ENCODE assay signal across 8 mouse cellular contexts in genomic region chr1:172412204-172412603, GRCm38 (mm10). TPM values are rescaled to one million over a fixed set of nuclear protein-coding genes. Genes with fewer than 3 reads are reported as not detected.
DNase-seq lines count a peak whose midpoint lies in the region; ATAC-seq and TF ChIP-seq lines count a peak whose summit lies in the region.

No protein-coding gene starts in this region.

- peaks cover 4% of the 10 kb centered on the region; the same call in 1 of the 2 replicates for H3K27me3 ChIP-seq in forebrain, embryonic 13.5 days
- no peaks in the 10 kb centered on the region for H3K27me3 ChIP-seq in lung, embryonic 14.5 days (ENCODE audit: insufficient read depth, low read length)
- no peaks in the 10 kb centered on the region for H3K27me3 ChIP-seq in thymus, adult 2 months (ENCODE audit: control insufficient read depth, insufficient read depth, low read length)

- no peak overlapping the region for H3K9ac ChIP-seq in forebrain, embryonic 13.5 days
- H3K9ac ChIP-seq in lung, embryonic 14.5 days: no peak overlapping the region

- no peak overlapping the region for H3K4me2 ChIP-seq in forebrain, embryonic 13.5 days
- H3K4me2 ChIP-seq in lung, embryonic 14.5 days: no peak overlapping the region

- 0 out of 2 replicates have a peak, but pooled peaks cover 2% of the 10 kb centered on the region for H3K4me1 ChIP-seq in forebrain, embryonic 13.5 days
- H3K4me1 ChIP-seq in lung, embryonic 14.5 days (ENCODE audit: insufficient read depth): no peaks in the 10 kb centered on the region
- no peaks in the 10 kb centered on the region for H3K4me1 ChIP-seq in thymus, adult 2 months (replicated peaks; ENCODE audit: control insufficient read depth, insufficient read depth, low read length)

- intact Hi-C loops in heart, postnatal 14 days (cut with DNase I): loop anchor here (1.0 kb wide), 1 partner anchor 78 kb away; no protein-coding TSS in a partner anchor

- H3K4me3 ChIP-seq in forebrain, embryonic 13.5 days: no peak overlapping the region
- H3K4me3 ChIP-seq in lung, embryonic 14.5 days (ENCODE audit: low read depth, low read length): no peak overlapping the region
- no peak overlapping the region for H3K4me3 ChIP-seq in thymus, adult 2 months (ENCODE audit: control insufficient read depth, insufficient read depth, low read length)

- no peaks in the 10 kb centered on the region for H3K9me3 ChIP-seq in forebrain, embryonic 13.5 days (replicated peaks)
- H3K9me3 ChIP-seq in lung, embryonic 14.5 days (ENCODE audit: low read depth, low read length): no peaks in the 10 kb centered on the region

- 2% methylated on average over 5 of the region's 5 CpGs for WGBS in forebrain, embryonic 13.5 days
- WGBS in lung, embryonic 14.5 days: 0% methylated on average over 5 of the region's 5 CpGs
- 3% methylated on average over 5 of the region's 5 CpGs for WGBS in thymus, adult 2 months

- peak; percentile 97 for TF ChIP-seq CTCF in lung, embryonic 14.5 days (IDR thresholded peaks at IDR 0.05; ENCODE audit: low read depth)
- TF ChIP-seq CTCF in thymus, adult 2 months (IDR thresholded peaks at IDR 0.05; ENCODE audit: borderline replicate concordance, control insufficient read depth, extremely low read depth, insufficient read depth, low read length, poor library complexity): peak; percentile 86

- no peak for TF ChIP-seq POLR2A in thymus, adult 2 months (IDR thresholded peaks at IDR 0.05; ENCODE audit: control insufficient read depth, extremely low read depth, insufficient read depth, low read length, poor library complexity)

- no peak overlapping the region for H3K27ac ChIP-seq in forebrain, embryonic 13.5 days
- no peak overlapping the region for H3K27ac ChIP-seq in lung, embryonic 14.5 days (ENCODE audit: low read depth)
- no peak overlapping the region for H3K27ac ChIP-seq in thymus, adult 2 months (ENCODE audit: control insufficient read depth, insufficient read depth, low read length)

- ATAC-seq in cerebellum, adult (ENCODE audit: insufficient number of reproducible peaks, low FRiP score, low TSS enrichment): peak; percentile 77; the same call in 1 of the 2 replicates
- peak; percentile 87 for ATAC-seq in forebrain, embryonic 13.5 days
- peak; percentile 89 for ATAC-seq in lung, embryonic 14.5 days (ENCODE audit: insufficient read depth)

- H3K36me3 ChIP-seq in forebrain, embryonic 13.5 days (ENCODE audit: poor library complexity, severe bottlenecking): no peaks in the 10 kb centered on the region
- H3K36me3 ChIP-seq in lung, embryonic 14.5 days (ENCODE audit: insufficient read depth): no peaks in the 10 kb centered on the region
- H3K36me3 ChIP-seq in thymus, adult 2 months (ENCODE audit: control insufficient read depth, insufficient read depth, low read length): no peaks in the 10 kb centered on the region

- DNase-seq in CD8-positive naive resting alpha-beta T cell, adult 2 months (ENCODE audit: low read depth in 2 of 2, low spot score in 2 of 2): peak; percentile 51 to 61
- peak; percentile 80 to 90 for DNase-seq in heart, postnatal 14 days
- peak; percentile 38 to 87 for DNase-seq in layer of hippocampus, adult 18-20 months (ENCODE audit: low spot score in 2 of 2)
- DNase-seq in lung, embryonic 14.5 days: peak; percentile 91
- peak; percentile 42 for DNase-seq in ovary, postnatal 10 days (ENCODE audit: low spot score)
- DNase-seq in thymus, adult 2 months: peak; percentile 65

RNA-seq across cellular contexts. Expression of gene Pigm, which starts 35.9 kb away (rescaled TPM):
- 5.6 and 6.2 TPM in 2 replicates for polyA plus RNA-seq in forebrain, embryonic 13.5 days (2015; fragmentation: Nextera tagmentation; extraction: Ambion mirVana)
- total RNA-seq in heart, postnatal 14 days (2021): 1 to 10 TPM; 6.4 to 7.1 TPM
- total RNA-seq in layer of hippocampus, adult 18-20 months (2021): 1 to 10 TPM; 7.8 to 8.5 TPM
- polyA plus RNA-seq in lung, embryonic 14.5 days (2014; fragmentation: Nextera tagmentation; extraction: Ambion mirVana): 9.0 and 9.9 TPM in 2 replicates
- polyA plus RNA-seq in thymus, adult 2 months (2012; rRNA removed): 20.8 and 25.3 TPM in 2 replicates
